Mouse (Mus musculus) lung, adult 2 months (tissue): ENCODE data around the gene Phgr1.

ENCODE experiments used
- CTCF ChIP-seq: fragments of 200-500 bp; IDR thresholded peaks from 2 replicates; pipeline ENCODE4 v1.5.1; 2011; ENCODE audit warnings: mild to moderate bottlenecking, low read length, control low read depth; ENCODE audit not compliant: insufficient read depth
- POLR2A ChIP-seq: fragments of 200-500 bp; IDR thresholded peaks from 2 replicates; pipeline ENCODE4 v1.6.1; 2011; ENCODE audit warnings: low read depth, mild to moderate bottlenecking, control low read depth, low read length, borderline replicate concordance; ENCODE audit errors: extremely low read depth

DNA sequence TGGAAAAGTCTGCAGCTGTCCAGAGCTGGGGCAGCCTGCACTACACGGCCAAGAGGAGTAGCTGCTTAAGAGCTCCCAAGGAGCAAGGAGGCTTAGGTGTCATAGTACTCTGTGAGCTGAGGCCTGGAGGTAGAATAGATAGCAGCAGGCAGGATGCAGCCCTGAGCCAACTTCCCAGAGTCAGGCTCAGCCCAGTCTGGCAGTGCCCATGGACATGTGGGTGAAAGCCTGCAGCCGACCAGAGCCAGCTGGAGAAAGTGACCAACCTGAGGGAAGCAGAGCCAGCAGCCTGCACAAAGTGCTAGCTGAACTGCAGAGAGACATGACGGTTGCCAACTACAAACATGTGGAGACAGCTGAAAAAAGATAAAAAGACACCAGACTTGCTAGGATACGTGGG is 34.3 kb downstream of the Phgr1 start:
- TF ChIP-seq CTCF (no peak), POLR2A (no peak)
